Mouse (Mus musculus) thymus, adult 18-20 months (tissue): ENCODE data around the gene Prom2.

ENCODE experiments used
- DNase-seq, 2 experiments: peaks; one replicate each; pipeline ENCODE4 v3.0.0; 2022; ENCODE audit warnings: mixed read lengths in 2 of 2

Prom2 gene

DNA sequence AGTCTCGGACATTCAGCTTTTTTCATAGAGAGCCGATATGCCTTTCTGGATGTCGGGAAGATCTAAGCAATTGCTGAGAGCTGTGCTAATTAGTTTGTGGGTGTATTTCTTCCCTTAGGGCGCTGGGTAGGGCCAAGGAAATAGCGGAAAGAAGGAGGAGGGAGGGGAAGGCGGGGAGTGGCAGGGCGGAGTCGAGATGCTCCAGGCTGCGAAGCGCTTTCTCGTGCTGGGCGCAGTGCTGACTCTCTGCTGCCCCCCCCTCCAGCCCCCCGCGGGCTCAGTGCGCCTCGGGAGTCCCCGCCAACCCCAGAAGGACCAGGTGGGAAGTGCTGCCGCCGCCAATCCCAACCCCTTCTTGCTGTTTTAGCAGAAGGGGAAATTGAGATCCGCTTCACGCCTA, 58.3 kb downstream of the Prom2 start:
- no peak for DNase-seq

DNA sequence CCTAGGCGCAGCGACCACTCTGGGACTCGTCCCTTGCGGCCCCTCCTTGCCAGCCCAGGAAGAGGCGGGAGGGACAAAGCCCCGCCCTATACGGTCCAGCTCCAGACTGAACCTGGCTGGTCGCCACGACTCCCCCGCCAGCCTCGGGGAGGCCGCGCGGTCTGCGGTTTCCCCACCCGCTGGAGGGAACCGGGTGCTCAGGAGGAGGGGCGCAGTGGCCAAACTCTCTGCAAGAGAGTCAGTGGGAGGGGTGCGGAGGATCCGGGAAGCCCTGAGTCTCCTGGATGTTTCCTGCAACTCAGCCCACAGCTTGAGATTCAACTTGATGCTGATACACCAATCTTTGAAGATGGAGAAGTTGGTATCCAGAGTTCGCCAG, 58.7 kb downstream of the Prom2 start:
- DNase-seq, result peak in 1 of 2 experiments; percentile 10

DNA sequence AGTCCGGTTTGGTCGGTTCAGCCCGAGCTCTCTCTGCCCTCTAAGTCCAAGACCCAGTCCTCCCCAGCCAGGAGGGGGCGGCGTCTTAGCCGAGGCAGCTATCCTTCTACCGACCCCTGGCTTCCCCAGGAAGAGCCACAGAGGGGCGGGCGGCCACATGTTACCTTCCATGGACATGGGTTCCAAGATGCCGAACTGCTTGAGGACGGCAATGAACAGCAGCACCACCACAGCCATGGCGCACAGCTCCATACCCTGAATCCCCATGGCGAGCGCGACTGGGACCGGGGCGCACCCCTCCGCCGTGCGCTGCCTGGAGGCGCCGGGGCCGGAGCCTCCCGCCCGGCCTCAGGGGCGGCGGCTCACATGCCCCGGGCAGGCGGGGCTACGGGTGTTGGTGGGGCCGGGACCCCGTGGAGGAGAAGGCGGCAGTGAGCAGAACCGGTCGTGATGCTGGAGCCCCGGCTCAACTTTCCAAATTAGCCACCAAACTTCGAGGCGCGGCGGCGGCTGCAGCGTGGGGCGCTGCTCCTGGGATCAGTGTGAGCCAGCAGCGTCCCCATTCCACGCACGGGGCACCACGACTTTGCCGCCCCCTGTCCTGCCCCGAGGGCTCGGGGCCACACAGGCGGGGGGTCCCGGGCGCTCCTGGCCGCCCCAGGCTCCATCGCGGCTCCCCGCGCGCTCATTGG, 59.3 kb downstream of the Prom2 start:
- DNase-seq, result no peak

- DNase-seq, result no peak
Observed at GRCm38 (mm10) chr2:127479763-127480162, 61.5 kb downstream of the Prom2 start.

GRCm38 (mm10) chr2:127479210-127479609, 62.1 kb downstream of the Prom2 start:
- DNase-seq, result no peak
